Mouse (Mus musculus) gonadal fat pad, adult 2 months (tissue): Measurements from ENCODE around the gene Rab11fip3. TPM values are rescaled to one million over a fixed set of nuclear protein-coding genes. Genes with fewer than 3 reads are reported as not detected.

Experiments used
- DNase-seq: peaks from one replicate; pipeline ENCODE4 v3.0.0-alpha.2; 2012; ENCODE audit warnings: low read depth
- polyA plus RNA-seq: library from polyadenylated mRNA; depleted of rRNA; stranded (reverse); fragments of >200 nt; gene quantifications from 2 replicates; pipeline ENCODE4 v1.2.3, GENCODE M21; 2012

Gene Rab11fip3
- polyA plus RNA-seq, 1 experiment: 29.9 TPM

GRCm38 (mm10) chr17:26087059-26087564, 17.8 kb upstream of the Rab11fip3 start:
- DNase-seq: no peak

GRCm38 (mm10) chr17:26080867-26081266, 11.5 kb upstream of the Rab11fip3 start:
- no peak for DNase-seq

GRCm38 (mm10) chr17:26078851-26079250, 9.5 kb upstream of the Rab11fip3 start:
- no peak for DNase-seq

GRCm38 (mm10) chr17:26075246-26075645, 5.9 kb upstream of the Rab11fip3 start:
- no peak for DNase-seq

GRCm38 (mm10) chr17:26070136-26070535, 781 bp upstream of the Rab11fip3 start:
- DNase-seq: no peak

GRCm38 (mm10) chr17:26068024-26068830, 1.1 kb downstream of the Rab11fip3 start:
- DNase-seq: no peak

- DNase-seq: no peak
Measured at GRCm38 (mm10) chr17:26066488-26067020, 2.8 kb downstream of the Rab11fip3 start.

- DNase-seq: no peak
Measured at GRCm38 (mm10) chr17:26064916-26065315, 4.4 kb downstream of the Rab11fip3 start.

GRCm38 (mm10) chr17:26057787-26058567, 11.4 kb downstream of the Rab11fip3 start:
- no peak for DNase-seq

- DNase-seq: no peak
Measured at GRCm38 (mm10) chr17:26057278-26057677, 12.1 kb downstream of the Rab11fip3 start.

- DNase-seq: no peak
Measured at GRCm38 (mm10) chr17:26055164-26055563, 14.2 kb downstream of the Rab11fip3 start.

GRCm38 (mm10) chr17:26054133-26054845, 15.1 kb downstream of the Rab11fip3 start:
- no peak for DNase-seq

GRCm38 (mm10) chr17:26052706-26053105, 16.6 kb downstream of the Rab11fip3 start:
- no peak for DNase-seq

- DNase-seq: no peak
Measured at GRCm38 (mm10) chr17:26052074-26052473, 17.3 kb downstream of the Rab11fip3 start.

GRCm38 (mm10) chr17:26048118-26048517, 21.2 kb downstream of the Rab11fip3 start:
- DNase-seq: no peak

- no peak for DNase-seq
Measured at GRCm38 (mm10) chr17:26046253-26046997, 22.9 kb downstream of the Rab11fip3 start.

GRCm38 (mm10) chr17:26045285-26045684, 24.1 kb downstream of the Rab11fip3 start:
- no peak for DNase-seq

GRCm38 (mm10) chr17:26043249-26043636, 26.1 kb downstream of the Rab11fip3 start:
- DNase-seq: no peak

GRCm38 (mm10) chr17:26042599-26043248, 26.6 kb downstream of the Rab11fip3 start:
- no peak for DNase-seq

- no peak for DNase-seq
Measured at GRCm38 (mm10) chr17:26041111-26041802, 28.1 kb downstream of the Rab11fip3 start.
